Mouse (Mus musculus) erythroblast, adult 5-6 weeks (primary cell): ENCODE data around the gene Bsnd. TPM values are rescaled to one million over a fixed set of nuclear protein-coding genes. Genes with fewer than 3 reads are reported as not detected.

Experiments
- total RNA-seq, 2 experiments: library from RNA; stranded (forward) in 1 of 2; stranded (reverse) in 1 of 2; fragments of 150-400 nt in 1 of 2; fragments of 200-764, 138-1000 nt in 1 of 2; gene quantifications; 2 replicates each; pipeline versions ENCODE4 v1.2.3 to v1.2.4; 2015 to 2017; ENCODE audit warnings: low replicate concordance in 2 of 2

Gene Bsnd
- total RNA-seq, 2 experiments from 2014 or later: not detected

Other genes starting within 250 kb of the Bsnd start
- gene Usp24, start 176.1 kb downstream of the Bsnd start, total RNA-seq (2015; ENCODE audit: low replicate concordance): 7.1 and 7.5 TPM in 2 replicates
- gene Usp24, start 176.1 kb downstream of the Bsnd start, total RNA-seq (2017; ENCODE audit: low replicate concordance): 6.8 and 11.8 TPM in 2 replicates
- not detected in 2 replicates for gene Pcsk9, start 28.0 kb downstream of the Bsnd start, total RNA-seq (2015; ENCODE audit: low replicate concordance)
- not detected in 2 replicates for gene Pcsk9, start 28.0 kb downstream of the Bsnd start, total RNA-seq (2017; ENCODE audit: low replicate concordance)
- 2.3 and 4.4 TPM in 2 replicates for gene Dhcr24, start 68.8 kb upstream of the Bsnd start, total RNA-seq (2015; ENCODE audit: low replicate concordance)
- 1.5 and 1.7 TPM in 2 replicates for gene Dhcr24, start 68.8 kb upstream of the Bsnd start, total RNA-seq (2017; ENCODE audit: low replicate concordance)
- not detected in 2 replicates for gene Lexm, start 125.0 kb upstream of the Bsnd start, total RNA-seq (2015; ENCODE audit: low replicate concordance)
- gene Lexm, start 125.0 kb upstream of the Bsnd start, total RNA-seq (2017; ENCODE audit: low replicate concordance): not detected in 2 replicates
- gene Ttc22, start 130.1 kb upstream of the Bsnd start, total RNA-seq (2015; ENCODE audit: low replicate concordance): not detected in 2 replicates
- not detected in 2 replicates for gene Ttc22, start 130.1 kb upstream of the Bsnd start, total RNA-seq (2017; ENCODE audit: low replicate concordance)
- 0.58 and 0.84 TPM in 2 replicates for gene Pars2, start 158.8 kb upstream of the Bsnd start, total RNA-seq (2015; ENCODE audit: low replicate concordance)
- gene Pars2, start 158.8 kb upstream of the Bsnd start, total RNA-seq (2017; ENCODE audit: low replicate concordance): 2.6 TPM in 1 of 2 replicates, not detected in the other
- 3.3 and 11.7 TPM in 2 replicates for gene Ttc4, start 186.7 kb upstream of the Bsnd start, total RNA-seq (2015; ENCODE audit: low replicate concordance)
- 8.1 and 15.2 TPM in 2 replicates for gene Ttc4, start 186.7 kb upstream of the Bsnd start, total RNA-seq (2017; ENCODE audit: low replicate concordance)
- gene Mroh7, start 238.6 kb upstream of the Bsnd start, total RNA-seq (2015; ENCODE audit: low replicate concordance): not detected in 2 replicates
- not detected in 2 replicates for gene Mroh7, start 238.6 kb upstream of the Bsnd start, total RNA-seq (2017; ENCODE audit: low replicate concordance)
- gene Fam151a, start 241.6 kb upstream of the Bsnd start, total RNA-seq (2015; ENCODE audit: low replicate concordance): not detected in 2 replicates
- gene Fam151a, start 241.6 kb upstream of the Bsnd start, total RNA-seq (2017; ENCODE audit: low replicate concordance): not detected in 2 replicates